Mouse (Mus musculus) embryonic stem cell, embryonic (primary cell): ENCODE measurements at regions not wholly inside any gene's neighbourhood (a gene's known extent, or its start where the extent isn't known, plus 50 kb on each side); places are given as distances from the start of the nearest gene placed in this dataset.

ENCODE experiments used
- CTCF ChIA-PET, 4 experiments: fragments of 300-600 bp in 2 of 4; fragments of 350-600 bp in 2 of 4; sonication (Branson Sonifier 250); formaldehyde crosslinking; loops; one replicate each; lab custom pipeline; 2022; ENCODE audit warnings: inconsistent platforms in 2 of 4; lab: Charles Lee
- POLR2A ChIA-PET, 4 experiments: fragments of 300-600 bp in 2 of 4; fragments of 350-600 bp in 2 of 4; sonication (Branson Sonifier 250); formaldehyde crosslinking; loops; one replicate each; lab custom pipeline; 2022; ENCODE audit warnings: antibody characterized with exemption in 4 of 4, inconsistent platforms in 1 of 4; lab: Charles Lee

GRCm38 (mm10) chr8:64280391-64280790 lies 74.3 kb upstream of the Tll1 start:
- ChIA-PET POLR2A (no interaction called here), CTCF (no interaction called here)

- POLR2A ChIA-PET, result no interaction called here
- CTCF ChIA-PET, result no interaction called here
Measured at GRCm38 (mm10) chr8:64276058-64276457, 70.0 kb upstream of the Tll1 start.

GRCm38 (mm10) chr8:64265304-64265945 lies 59.4 kb upstream of the Tll1 start:
- CTCF ChIA-PET, result no interaction called here
- POLR2A ChIA-PET, result no interaction called here
